Mouse (Mus musculus) activated CD4-positive, CD25-positive, alpha-beta regulatory T cell, adult 9 weeks (primary cell): ENCODE data around the gene 4932438H23Rik. TPM values are rescaled to one million over a fixed set of nuclear protein-coding genes. Genes with fewer than 3 reads are reported as not detected.

Source experiments
- polyA plus RNA-seq: library from polyadenylated mRNA; unstranded; fragments of 100-300 nt; shearing (Covaris generic); gene quantifications from one replicate; pipeline ENCODE4 v1.2.1, GENCODE M21; 2017

Gene 4932438H23Rik
- polyA plus RNA-seq: 0.24 TPM

DNA sequence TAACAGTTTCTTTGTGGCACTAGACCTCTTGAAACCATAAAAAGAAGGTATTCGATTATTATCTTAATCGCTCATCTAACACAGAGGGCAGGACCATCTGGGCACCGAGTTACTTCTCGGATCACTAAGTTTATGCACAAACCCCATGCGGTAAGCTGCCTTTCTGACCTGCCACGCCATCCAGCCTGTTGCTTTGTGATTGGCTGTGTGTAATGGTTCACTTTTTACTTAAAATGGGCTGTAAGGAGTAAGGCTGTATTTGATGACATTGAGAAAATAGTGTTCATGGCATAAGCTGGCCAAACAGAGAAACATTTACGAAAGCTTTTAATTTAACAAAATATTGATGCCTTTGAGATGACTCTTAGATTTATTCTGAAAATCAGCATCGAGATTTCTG is at the start of gene 4932438H23Rik:
4932438H23Rik (minus strand) TSS at position 101 of the 400 bp plus-strand sequence.

DNA sequence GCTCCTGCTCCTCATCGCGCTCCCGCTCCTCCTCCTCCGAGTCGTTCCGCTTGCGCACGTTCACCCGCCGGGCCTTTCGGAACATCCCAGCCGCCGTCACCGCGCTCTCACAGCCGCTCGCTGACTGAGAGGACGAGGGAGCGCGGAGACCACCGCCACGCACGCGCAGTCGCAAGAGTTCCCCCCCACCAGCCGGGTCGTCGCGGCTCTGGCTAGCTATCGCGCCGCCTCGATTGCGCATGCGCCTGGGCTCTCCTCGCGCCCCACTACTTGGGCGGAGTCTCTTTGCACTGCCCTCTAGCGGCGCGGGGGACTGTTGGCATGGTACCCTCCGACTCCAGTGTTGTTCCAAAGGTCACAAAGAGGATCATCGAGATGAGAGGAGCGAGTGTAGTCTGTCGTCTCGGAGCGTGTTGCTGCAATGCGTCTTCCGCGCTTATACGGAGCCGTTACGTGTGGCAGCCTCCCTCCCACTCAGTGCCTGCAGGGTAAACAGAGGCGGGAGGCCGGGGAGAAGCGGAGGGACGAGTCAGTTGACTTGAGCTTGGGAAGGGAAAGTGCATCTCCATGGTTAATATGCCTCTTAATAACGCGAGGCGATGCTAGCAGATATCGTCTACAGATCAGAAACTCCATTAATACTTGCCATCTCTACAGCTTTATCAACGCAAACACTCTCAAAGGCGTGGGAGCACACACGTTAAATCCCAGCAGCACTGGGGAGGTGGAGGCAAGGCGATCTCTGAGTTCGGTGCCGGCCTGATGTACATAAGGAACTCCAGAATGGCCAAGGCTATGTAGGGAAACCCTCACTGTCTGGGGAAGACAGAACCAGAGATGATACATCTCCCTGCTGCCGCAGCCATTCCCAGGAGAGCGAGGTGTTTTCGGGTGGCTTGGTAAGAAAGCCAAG is 50.4 kb downstream of the 4932438H23Rik start, which contains the start of gene Paxbp1:
Paxbp1 (minus strand) TSS at position 274 of the 913 bp plus-strand sequence.

DNA sequence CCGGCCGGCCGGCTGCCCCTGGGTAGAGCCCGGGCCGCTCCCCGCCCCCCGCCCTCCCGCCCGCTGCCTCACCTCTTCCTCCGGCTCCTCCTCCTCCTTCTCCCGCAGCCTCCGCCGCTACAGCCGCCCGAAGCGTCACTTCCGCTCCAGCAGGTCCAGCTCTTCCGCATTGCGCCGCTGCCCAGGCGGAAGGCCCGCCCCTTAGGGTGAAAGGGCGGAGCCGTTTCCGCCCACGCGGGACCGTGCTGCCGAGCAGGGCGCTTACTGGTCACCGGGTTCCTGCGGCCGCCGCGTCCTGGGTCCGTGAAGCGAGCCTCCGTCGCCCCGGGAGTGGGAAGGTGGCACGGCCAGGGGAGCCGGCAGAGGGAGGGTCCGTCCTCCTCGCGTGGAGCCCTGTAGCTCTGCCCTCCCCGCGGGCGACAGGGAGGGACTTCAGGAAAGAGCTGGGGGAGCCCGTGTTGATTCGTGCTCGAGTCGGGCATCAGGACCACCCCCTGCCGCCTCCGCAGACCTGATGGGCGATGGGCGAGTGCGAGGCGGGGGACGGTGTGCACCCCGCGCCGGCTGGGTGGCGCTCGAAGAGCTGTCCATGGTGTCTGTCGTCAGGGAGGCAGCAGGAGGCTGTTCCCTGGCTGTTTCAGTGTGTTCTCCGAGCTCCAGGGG is 83.8 kb downstream of the 4932438H23Rik start, which contains the start of gene Synj1:
Synj1 (minus strand) TSS at position 288 of the 663 bp plus-strand sequence.

Other genes starting within 250 kb of the 4932438H23Rik start
- 44.1 TPM for gene Cfap298, start 160.0 kb downstream of the 4932438H23Rik start, polyA plus RNA-seq
- 54.9 TPM for gene Synj1, start 83.8 kb downstream of the 4932438H23Rik start, polyA plus RNA-seq
- 48.4 TPM for gene Paxbp1, start 50.6 kb downstream of the 4932438H23Rik start, polyA plus RNA-seq
- gene Olig2, start 130.3 kb upstream of the 4932438H23Rik start, polyA plus RNA-seq: not detected
- gene Olig1, start 174.7 kb upstream of the 4932438H23Rik start, polyA plus RNA-seq: not detected